Mouse (Mus musculus): ENCODE results near the gene Wiz. TPM values are rescaled to one million over a fixed set of nuclear protein-coding genes. Genes with fewer than 3 reads are reported as not detected.

Wiz gene
- polyA plus RNA-seq, 2 experiments: 5.5 to 9.8 TPM

DNA sequence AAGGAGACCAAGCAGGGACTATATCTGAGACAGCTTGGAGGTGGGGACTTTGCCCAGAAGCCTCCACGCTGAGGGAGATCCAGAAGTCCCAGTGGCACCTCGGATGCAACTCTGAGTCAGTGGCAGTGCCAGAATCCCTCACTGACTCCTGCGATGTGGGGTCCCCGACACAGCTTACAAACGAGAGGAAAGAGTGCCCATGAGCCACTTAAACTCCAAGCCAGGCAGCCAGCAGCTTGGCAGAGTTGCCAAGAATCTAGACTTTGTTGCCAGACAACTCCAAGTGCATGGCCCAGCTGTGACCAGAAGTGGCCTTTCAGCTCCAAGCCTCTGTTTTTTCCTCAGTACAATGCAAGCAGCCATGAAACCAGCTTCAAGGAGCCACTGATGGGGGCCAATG is 5.6 kb downstream of the Wiz start:
- DNase-seq (ENCODE audit: low read depth in 3 of 3, low spot score in 3 of 3): no peak
- H3K4me2 ChIP-seq (ENCODE audit: low read depth): no peak overlapping the region
- no peak overlapping the region for H3K27ac ChIP-seq
- H3K4me1 ChIP-seq (replicated peaks; ENCODE audit: control insufficient read depth in 2 of 2, insufficient read depth in 2 of 2, low read length in 1 of 2): peaks cover 8 to 10% of the 10 kb centered on the region in 2 experiments
- ATAC-seq (ENCODE audit: insufficient read depth): no peak
- H3K27me3 ChIP-seq (ENCODE audit: control insufficient read depth, insufficient read depth, low read length): no peaks in the 10 kb centered on the region
- no peaks in the 10 kb centered on the region; the same call in 1 of the 2 replicates for H3K36me3 ChIP-seq (replicated peaks; ENCODE audit: control insufficient read depth, insufficient read depth, low read depth)
- WGBS (ENCODE audit: insufficient replicate concordance): 67% methylated on average over 5 of the region's 5 CpGs
- H3K9me3 ChIP-seq (ENCODE audit: control insufficient read depth, low read length): no peaks in the 10 kb centered on the region
- TF ChIP-seq CTCF (IDR thresholded peaks at IDR 0.05; ENCODE audit: low read depth): no peak
- TF ChIP-seq EP300 (IDR thresholded peaks at IDR 0.05; ENCODE audit: low read depth): no peak
- no peak overlapping the region for H3K9ac ChIP-seq (replicated peaks)
- no peak overlapping the region for H3K4me3 ChIP-seq (ENCODE audit: insufficient read depth in 1 of 2, low read depth in 2 of 2, low read length in 2 of 2)

DNA sequence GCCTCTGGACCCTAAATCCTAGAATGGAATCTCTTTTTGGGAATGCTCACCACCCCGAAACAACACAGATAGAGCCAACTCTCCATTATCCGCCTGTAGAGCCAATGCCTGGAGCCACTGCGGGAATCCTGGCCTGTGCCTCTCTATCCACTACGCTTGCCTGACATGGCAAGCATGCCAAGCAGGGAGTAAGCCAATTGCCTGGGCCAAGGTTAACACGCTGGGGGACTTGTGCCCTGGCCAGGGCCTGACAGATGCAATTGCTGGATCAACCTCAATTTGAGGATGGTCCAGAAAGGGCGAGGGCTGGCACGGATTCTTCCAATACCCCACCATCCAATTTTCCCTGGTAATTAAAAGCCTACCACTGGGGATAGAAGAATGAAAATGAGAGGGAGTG is 6.7 kb downstream of the Wiz start:
- H3K9me3 ChIP-seq (ENCODE audit: control insufficient read depth, low read length): no peaks in the 10 kb centered on the region
- ATAC-seq (ENCODE audit: insufficient read depth) (no peak), DNase-seq (ENCODE audit: low read depth in 3 of 3, low spot score in 3 of 3) (no peak)
- no peak overlapping the region for H3K4me3 ChIP-seq (ENCODE audit: insufficient read depth in 1 of 2, low read depth in 2 of 2, low read length in 2 of 2)
- H3K9ac ChIP-seq (replicated peaks): no peak overlapping the region
- WGBS (ENCODE audit: insufficient replicate concordance): 83% methylated on average over 7 of the region's 7 CpGs
- H3K4me1 ChIP-seq (replicated peaks; ENCODE audit: control insufficient read depth in 2 of 2, insufficient read depth in 2 of 2, low read length in 1 of 2): no peaks in the 10 kb centered on the region
- TF ChIP-seq EP300 (IDR thresholded peaks at IDR 0.05; ENCODE audit: low read depth) (no peak), CTCF (IDR thresholded peaks at IDR 0.05; ENCODE audit: low read depth) (no peak)
- no peak overlapping the region for H3K4me2 ChIP-seq (ENCODE audit: low read depth)
- no peaks in the 10 kb centered on the region for H3K27me3 ChIP-seq (ENCODE audit: control insufficient read depth, insufficient read depth, low read length)
- no peaks in the 10 kb centered on the region; the same call in 1 of the 2 replicates for H3K36me3 ChIP-seq (replicated peaks; ENCODE audit: control insufficient read depth, insufficient read depth, low read depth)
- no peak overlapping the region for H3K27ac ChIP-seq

DNA sequence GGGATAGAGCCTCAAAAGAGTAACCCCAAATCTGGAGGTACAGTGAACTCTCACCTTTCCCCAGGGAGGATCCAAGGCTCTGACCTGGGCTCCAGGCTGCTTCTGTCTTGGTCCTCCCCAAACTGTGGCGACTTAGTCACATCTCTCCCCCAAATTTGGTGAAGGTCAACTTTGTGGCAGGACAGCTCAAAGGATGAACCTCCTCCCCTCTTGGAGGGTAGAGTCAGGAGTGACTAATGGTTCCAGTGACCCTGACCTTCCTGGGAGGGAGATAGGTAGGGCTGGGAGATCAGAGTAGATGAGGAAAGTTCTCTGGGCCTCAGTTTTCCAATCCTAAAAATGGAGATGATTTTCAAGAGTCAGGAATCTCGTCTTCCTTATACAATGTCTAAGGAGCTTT is 10.5 kb downstream of the Wiz start:
- WGBS (ENCODE audit: insufficient replicate concordance): 51% methylated on average over 2 of the region's 2 CpGs
- H3K4me1 ChIP-seq (replicated peaks; ENCODE audit: control insufficient read depth in 2 of 2, insufficient read depth in 2 of 2, low read length in 1 of 2): peaks cover 11 to 12% of the 10 kb centered on the region in 2 experiments
- H3K27ac ChIP-seq: no peak overlapping the region
- no peak overlapping the region for H3K4me2 ChIP-seq (ENCODE audit: low read depth)
- no peaks in the 10 kb centered on the region; the same call in none of the 2 replicates for H3K36me3 ChIP-seq (replicated peaks; ENCODE audit: control insufficient read depth, insufficient read depth, low read depth)
- no peaks in the 10 kb centered on the region for H3K9me3 ChIP-seq (ENCODE audit: control insufficient read depth, low read length)
- H3K27me3 ChIP-seq (ENCODE audit: control insufficient read depth, insufficient read depth, low read length): no peaks in the 10 kb centered on the region
- TF ChIP-seq EP300 (IDR thresholded peaks at IDR 0.05; ENCODE audit: low read depth): no peak
- TF ChIP-seq CTCF (IDR thresholded peaks at IDR 0.05; ENCODE audit: low read depth): no peak
- H3K9ac ChIP-seq (replicated peaks): no peak overlapping the region
- ATAC-seq (ENCODE audit: insufficient read depth): no peak
- DNase-seq (ENCODE audit: low read depth in 3 of 3, low spot score in 3 of 3): no peak
- H3K4me3 ChIP-seq (ENCODE audit: insufficient read depth in 1 of 2, low read depth in 2 of 2, low read length in 2 of 2): no peak overlapping the region

DNA sequence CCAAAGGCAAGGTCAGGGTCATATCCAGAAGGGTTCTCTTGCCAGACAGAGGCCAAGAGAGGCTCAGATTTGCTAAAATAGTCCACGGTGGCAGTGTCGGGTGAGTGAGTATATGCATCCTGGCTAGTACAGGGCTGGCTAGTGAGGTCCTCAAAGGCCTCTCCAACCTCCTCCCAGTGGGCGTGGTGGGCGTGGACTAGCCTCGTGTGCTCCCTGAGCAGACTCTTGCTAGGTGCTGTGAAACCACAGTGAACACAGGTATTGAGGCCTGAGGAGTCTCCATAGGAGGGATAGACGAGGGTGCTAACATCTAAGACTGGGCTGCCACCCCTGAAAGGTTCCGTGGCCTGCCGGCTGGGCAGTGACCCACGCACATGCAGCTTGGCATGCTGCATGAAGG is 12.1 kb downstream of the Wiz start:
- Histone ChIP-seq H3K9ac (replicated peaks) (no peak overlapping the region), H3K27me3 (ENCODE audit: control insufficient read depth, insufficient read depth, low read length) (no peaks in the 10 kb centered on the region), H3K4me2 (ENCODE audit: low read depth) (peak overlapping the region; percentile 11; the same call in 1 of the 2 replicates), H3K9me3 (ENCODE audit: control insufficient read depth, low read length) (no peaks in the 10 kb centered on the region), H3K27ac (no peak overlapping the region), H3K36me3 (replicated peaks; ENCODE audit: control insufficient read depth, insufficient read depth, low read depth) (no peaks in the 10 kb centered on the region; the same call in none of the 2 replicates), H3K4me3 (ENCODE audit: insufficient read depth in 1 of 2, low read depth in 2 of 2, low read length in 2 of 2) (no peak overlapping the region), H3K4me1 (replicated peaks; ENCODE audit: control insufficient read depth in 2 of 2, insufficient read depth in 2 of 2, low read length in 1 of 2) (peaks cover 11 to 12% of the 10 kb centered on the region in 2 experiments)
- ATAC-seq (ENCODE audit: insufficient read depth) (peak; percentile 68), DNase-seq (ENCODE audit: low read depth in 3 of 3, low spot score in 3 of 3) (no peak)
- 57% methylated on average over 9 of the region's 9 CpGs for WGBS (ENCODE audit: insufficient replicate concordance)
- no peak for TF ChIP-seq CTCF (IDR thresholded peaks at IDR 0.05; ENCODE audit: low read depth)
- TF ChIP-seq EP300 (IDR thresholded peaks at IDR 0.05; ENCODE audit: low read depth): no peak

DNA sequence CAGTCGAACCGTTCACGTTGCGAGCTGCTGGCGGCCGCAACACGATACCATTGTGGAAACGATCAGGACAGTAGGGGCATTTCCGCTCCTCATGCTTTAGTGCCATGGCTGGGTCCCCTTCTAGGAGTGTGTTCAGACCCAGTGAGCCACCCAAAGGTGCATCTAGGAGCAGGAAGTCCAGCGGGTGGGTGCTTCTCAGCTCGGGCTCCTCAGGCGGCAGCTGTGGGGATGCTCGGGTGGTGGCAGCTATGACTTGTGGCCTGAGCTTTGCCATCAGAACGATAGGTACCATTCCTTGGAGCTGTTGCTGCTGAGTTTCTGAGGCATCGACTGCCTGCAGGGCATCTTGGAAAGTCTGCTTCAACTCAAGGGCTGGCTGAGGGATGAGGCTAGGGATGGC is 12.8 kb downstream of the Wiz start:
- Histone ChIP-seq H3K9me3 (ENCODE audit: control insufficient read depth, low read length) (no peaks in the 10 kb centered on the region), H3K4me3 (ENCODE audit: insufficient read depth in 1 of 2, low read depth in 2 of 2, low read length in 2 of 2) (no peak overlapping the region), H3K9ac (replicated peaks) (no peak overlapping the region), H3K36me3 (replicated peaks; ENCODE audit: control insufficient read depth, insufficient read depth, low read depth) (no peaks in the 10 kb centered on the region; the same call in none of the 2 replicates), H3K27ac (no peak overlapping the region), H3K27me3 (ENCODE audit: control insufficient read depth, insufficient read depth, low read length) (no peaks in the 10 kb centered on the region), H3K4me2 (ENCODE audit: low read depth) (no peak overlapping the region), H3K4me1 (replicated peaks; ENCODE audit: control insufficient read depth in 2 of 2, insufficient read depth in 2 of 2, low read length in 1 of 2) (peaks cover 11 to 12% of the 10 kb centered on the region in 2 experiments)
- TF ChIP-seq EP300 (IDR thresholded peaks at IDR 0.05; ENCODE audit: low read depth) (no peak), CTCF (IDR thresholded peaks at IDR 0.05; ENCODE audit: low read depth) (no peak)
- ATAC-seq (ENCODE audit: insufficient read depth): peak; percentile 18; the same call in 1 of the 2 replicates
- DNase-seq (ENCODE audit: low read depth in 3 of 3, low spot score in 3 of 3): no peak
- WGBS (ENCODE audit: insufficient replicate concordance): 77% methylated on average over 15 of the region's 15 CpGs

Measured in liver, embryonic 14.5 days (tissue).